Mouse (Mus musculus): Measurements from ENCODE around the gene Them7. TPM values are rescaled to one million over a fixed set of nuclear protein-coding genes. Genes with fewer than 3 reads are reported as not detected.

The Them7 gene
- total RNA-seq, 2 experiments from 2014 or later: not detected

- peak; percentile 21 to 34 for DNase-seq (ENCODE audit: low spot score in 2 of 2)
These were observed 184.4 kb downstream of the Them7 start for GRCm38 (mm10) chr2:105408511-105408910.

GRCm38 (mm10) chr2:105409253-105409652, 185.1 kb downstream of the Them7 start:
- DNase-seq (ENCODE audit: low spot score in 2 of 2): no peak

GRCm38 (mm10) chr2:105414309-105414708, 190.2 kb downstream of the Them7 start:
- no peak for DNase-seq (ENCODE audit: low spot score in 2 of 2)

DNA sequence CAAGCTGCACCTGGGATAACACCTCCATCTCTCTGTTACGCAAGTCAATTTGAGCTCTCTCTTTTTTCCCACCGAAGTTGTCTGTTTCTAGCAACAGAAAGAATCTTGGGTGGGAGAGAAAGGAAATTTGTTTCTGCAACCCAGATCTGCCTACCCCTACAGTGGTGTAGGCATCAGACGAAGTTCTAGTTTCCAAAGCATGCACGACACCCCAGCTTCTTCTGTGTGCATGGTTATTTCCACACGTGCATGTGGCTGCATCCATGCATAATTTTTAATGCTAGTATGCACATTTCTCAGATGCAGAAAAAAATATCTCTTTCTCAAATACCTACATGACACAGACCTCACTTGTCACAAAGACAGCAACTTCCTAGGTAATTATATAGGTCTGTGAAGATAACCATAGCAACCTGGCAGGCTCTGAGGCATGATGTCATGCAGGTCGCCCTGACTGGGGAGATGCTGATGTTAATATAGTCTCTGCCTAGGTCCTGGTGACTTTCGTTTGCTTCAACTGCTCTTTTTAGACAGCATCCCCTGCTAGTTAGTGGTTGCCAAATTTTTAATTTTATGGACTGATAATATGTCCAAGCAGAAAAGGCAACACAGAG, 192.0 kb downstream of the Them7 start:
- DNase-seq (ENCODE audit: low spot score in 2 of 2): no peak

- DNase-seq (ENCODE audit: low spot score in 2 of 2): peak; percentile 22 to 38
These were observed 192.7 kb downstream of the Them7 start for GRCm38 (mm10) chr2:105416660-105417348.

DNA sequence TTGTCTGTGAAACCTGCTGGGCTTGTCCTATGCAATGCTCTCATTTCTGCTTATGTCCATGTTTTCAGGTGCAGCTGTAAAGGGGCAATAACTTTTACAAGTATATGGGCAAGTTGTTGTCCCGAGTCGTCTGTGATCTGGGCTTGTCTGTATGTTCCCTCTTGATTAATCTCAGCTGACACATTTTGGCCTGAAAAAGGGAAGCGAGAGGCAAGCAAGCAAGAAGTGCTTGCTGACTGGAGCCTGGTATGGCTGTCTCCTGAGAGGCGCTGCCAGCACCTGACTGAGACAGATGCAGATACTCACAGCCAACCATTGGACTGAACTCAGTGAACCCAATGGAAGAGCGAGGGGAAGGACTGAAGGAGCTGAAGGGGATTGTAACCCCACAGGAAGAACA, 193.5 kb downstream of the Them7 start:
- DNase-seq (ENCODE audit: low spot score in 2 of 2): no peak

DNA sequence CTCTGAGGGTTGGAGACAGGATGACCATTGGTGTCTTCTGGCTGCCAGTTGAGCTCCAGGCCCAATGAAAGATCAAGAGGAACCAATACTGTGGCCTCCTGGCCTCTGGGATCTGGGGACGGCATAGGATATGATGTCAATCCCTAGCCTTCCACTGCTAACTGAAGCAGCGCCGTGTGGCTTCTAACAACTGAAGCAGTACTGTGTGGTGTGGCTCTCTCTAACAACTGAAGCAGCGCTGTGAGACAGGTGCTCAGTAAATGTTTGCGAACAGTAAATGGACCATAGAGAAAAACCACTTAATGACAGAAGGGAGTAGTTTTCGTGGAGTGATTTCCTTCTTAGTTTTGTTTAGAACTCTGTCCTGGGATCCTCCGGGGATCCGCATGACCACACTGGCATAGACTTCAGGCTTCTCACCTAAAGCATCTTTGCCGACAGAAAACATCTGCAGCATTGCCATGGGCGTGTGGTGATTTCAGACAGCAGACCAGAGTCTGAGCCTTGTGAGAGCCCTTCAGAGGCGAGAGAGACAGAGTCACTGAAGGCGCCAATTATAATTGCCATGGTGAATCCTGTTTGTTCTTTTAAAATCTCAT, 194.6 kb downstream of the Them7 start:
- no peak for DNase-seq (ENCODE audit: low spot score in 2 of 2)

GRCm38 (mm10) chr2:105427447-105427846, 203.3 kb downstream of the Them7 start:
- no peak for DNase-seq (ENCODE audit: low spot score in 2 of 2)

GRCm38 (mm10) chr2:105428029-105428428, 203.9 kb downstream of the Them7 start:
- DNase-seq (ENCODE audit: low spot score in 2 of 2): peak; percentile 70 to 78

GRCm38 (mm10) chr2:105428467-105428866, 204.3 kb downstream of the Them7 start:
- no peak for DNase-seq (ENCODE audit: low spot score in 2 of 2)

Other genes with a start within 250 kb of the Them7 start
- 100 to 1,000 TPM in 1 of 2 experiments, 10 to 100 TPM in 1; 94.9 to 104 TPM for gene Eif3m, start 207.2 kb upstream of the Them7 start, total RNA-seq (2021)
- gene Gm11060, start 132.3 kb upstream of the Them7 start, total RNA-seq (2021): not detected
- under 1 TPM; 0.18 to 0.39 TPM for gene Wt1, start 97.8 kb upstream of the Them7 start, total RNA-seq (2021)
- gene Rcn1, start 175.0 kb downstream of the Them7 start, total RNA-seq (2021): 10 to 100 TPM; 32.1 to 35.2 TPM